Mouse (Mus musculus): ENCODE measurements at regions not wholly inside any gene's neighbourhood (a gene's known extent, or its start where the extent isn't known, plus 50 kb on each side); places are given as distances from the start of the nearest gene placed in this dataset.

DNA sequence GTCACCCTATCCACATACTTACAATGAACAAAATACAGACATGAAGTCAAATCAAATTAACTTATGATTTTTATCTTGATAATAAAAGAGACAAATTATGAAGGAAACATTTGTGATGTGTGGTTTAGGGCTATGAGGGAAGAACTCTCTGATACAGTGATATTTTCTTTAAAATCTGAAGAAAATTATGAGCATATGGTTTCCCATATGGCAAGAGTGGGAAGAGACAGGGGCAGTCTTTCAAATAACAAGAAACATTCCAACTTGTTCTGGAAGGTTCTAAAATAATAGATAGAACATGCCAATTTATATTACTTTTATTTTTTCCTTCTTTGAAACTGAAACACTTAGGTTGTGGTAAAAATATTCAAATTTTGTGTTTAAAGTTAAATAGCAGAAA is 1585.3 kb upstream of the B3galt2 start:
- peak; percentile 65 for DNase-seq (ENCODE audit: low read depth, low spot score)

Data from brain, adult 2 months (tissue).